Mouse (Mus musculus): ENCODE data around the gene Tmem160.
A peak's percentile ranks its signal among the peaks of the same experiment; 100 is the strongest.

Tmem160 gene

DNA sequence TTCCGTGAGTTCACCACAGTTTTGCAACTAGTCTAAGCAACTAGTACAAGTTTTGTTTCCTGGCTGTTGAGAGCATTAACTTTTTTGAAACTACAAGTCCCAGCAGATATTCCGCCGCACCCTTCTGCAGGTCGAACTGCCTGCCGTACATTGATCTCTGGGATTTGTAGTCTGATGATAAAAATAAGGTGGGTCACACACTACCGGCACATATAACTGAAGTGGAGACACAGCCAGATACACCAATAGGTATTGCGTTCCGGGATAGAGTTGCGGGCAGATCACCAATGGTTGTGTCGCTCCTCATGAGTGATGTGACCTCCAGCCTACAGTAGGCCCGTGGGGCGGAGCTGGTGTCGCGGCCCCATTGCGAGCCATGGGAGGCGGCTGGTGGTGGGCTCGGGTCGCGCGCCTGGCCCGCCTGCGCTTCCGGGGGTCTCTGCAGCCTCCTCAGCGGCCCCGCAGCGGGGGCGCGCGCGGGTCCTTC, at the start of gene Tmem160:
Tmem160 (plus strand) TSS at position 193 of the 487 bp plus-strand sequence.
- peak; percentile 64 to 69 for DNase-seq (ENCODE audit: low read depth in 1 of 2, low spot score in 2 of 2)

DNA sequence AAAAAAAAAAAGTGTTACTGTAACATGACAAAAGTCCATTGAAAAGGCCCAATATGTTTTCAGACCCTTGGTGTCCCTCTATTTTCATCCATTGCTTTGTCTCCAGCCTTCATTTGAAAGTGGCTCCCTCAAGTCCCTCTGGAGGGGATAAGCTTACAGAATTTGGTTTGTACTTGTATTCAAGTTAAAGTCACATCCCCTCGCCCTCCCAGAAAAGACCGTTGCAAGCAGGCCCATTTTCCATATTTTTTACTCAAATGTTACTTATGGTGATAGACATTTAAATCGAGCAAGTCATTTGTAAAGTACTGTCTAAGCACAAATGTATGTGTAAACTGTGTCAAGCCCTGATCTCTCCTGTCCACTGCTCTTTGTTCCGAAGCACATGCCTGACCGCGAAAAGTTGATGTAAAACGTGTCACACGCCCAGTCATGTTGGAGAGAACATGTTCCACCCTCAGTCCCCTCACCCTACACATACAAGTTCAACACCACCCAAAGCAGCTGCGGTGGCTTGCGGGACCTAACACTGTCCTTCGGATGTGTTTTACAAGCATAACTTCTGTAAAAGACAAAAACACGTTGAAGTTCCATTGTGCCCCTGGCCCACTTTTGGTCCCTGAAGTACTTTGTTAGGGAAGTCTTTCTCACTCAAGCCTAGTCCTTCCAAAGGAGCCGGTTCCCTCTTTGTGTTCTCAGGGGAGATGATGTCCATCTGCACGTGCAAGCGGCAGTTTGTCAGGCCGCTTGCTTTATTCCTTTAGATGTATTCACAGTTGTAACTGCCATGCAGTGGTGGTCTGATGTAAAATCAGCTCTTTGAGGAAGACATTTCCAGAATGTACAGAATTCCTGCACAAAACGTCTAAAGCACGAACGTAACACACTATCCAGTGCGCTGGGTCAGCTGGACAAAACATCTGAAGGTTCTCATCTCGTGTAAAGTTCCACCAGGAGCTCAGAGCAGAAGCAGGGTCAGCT, 49.3 kb upstream of the Tmem160 start:
- DNase-seq (ENCODE audit: low read depth in 1 of 2, low spot score in 2 of 2) = no peak

DNA sequence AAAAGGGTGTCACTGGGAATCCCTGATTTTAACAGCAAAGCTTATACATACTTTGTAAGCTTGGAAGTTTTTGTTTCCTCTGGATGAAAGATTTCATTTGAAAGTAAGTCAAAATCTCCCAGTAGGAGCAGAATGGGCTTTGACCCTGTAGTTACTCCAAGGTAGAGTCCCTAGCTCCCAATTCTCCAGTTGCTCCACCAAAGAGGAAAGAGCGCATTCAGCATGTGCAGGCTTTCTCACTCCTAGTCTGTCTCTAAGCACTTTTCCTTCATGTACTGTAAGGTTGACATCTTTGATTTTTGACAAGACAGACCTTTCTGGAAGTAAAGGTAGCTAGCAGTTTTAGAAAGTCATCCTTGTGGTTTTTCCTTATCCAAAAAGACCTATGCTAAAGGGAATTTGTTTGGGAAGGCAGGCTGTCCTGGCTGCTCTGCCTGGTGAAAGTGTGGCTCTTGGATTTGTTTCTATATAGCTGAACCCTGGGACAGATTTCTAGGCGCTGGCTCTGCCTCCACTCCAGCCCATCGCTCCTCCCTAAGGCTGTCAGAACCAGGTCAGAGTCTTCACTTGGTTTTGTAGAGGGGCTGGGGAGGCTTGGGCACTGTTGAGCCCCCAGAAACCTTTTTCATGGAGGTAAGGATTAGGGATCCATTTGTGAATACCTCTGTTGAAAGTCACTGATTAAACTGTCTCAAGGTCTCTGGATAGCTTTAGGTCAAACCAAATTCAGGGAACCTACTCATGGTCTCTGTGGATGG, 48.1 kb upstream of the Tmem160 start:
- no peak for DNase-seq (ENCODE audit: low read depth in 1 of 2, low spot score in 2 of 2)

- DNase-seq (ENCODE audit: low read depth in 1 of 2, low spot score in 2 of 2) = no peak
Observed at GRCm38 (mm10) chr7:16405073-16405455, 47.5 kb upstream of the Tmem160 start.

- peak; percentile 54 to 64 for DNase-seq (ENCODE audit: low read depth in 1 of 2, low spot score in 2 of 2)
Observed at GRCm38 (mm10) chr7:16405516-16406351, 46.8 kb upstream of the Tmem160 start.

DNA sequence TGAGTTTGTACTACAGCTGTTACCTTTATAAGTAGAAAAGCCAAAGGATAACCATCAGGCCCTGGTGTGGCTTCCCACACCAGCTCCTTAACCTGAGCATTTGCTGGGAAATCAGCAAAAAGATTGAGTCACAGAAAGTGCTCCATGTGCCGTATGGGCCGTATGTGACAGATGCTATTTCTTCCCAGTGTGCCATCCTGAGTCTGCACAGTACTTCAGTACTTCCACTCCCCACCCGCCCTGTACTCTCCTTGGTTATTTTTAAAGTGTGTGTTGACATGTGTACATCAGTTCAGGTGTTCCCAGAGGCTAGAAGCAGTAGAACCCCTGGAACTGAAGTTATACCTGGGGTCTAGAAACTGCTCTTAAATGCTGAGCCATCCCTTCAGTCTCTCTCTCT, 45.6 kb upstream of the Tmem160 start:
- DNase-seq (ENCODE audit: low read depth in 1 of 2, low spot score in 2 of 2) = no peak

GRCm38 (mm10) chr7:16411100-16411499, 41.5 kb upstream of the Tmem160 start:
- DNase-seq (ENCODE audit: low read depth in 1 of 2, low spot score in 2 of 2) = no peak

DNA sequence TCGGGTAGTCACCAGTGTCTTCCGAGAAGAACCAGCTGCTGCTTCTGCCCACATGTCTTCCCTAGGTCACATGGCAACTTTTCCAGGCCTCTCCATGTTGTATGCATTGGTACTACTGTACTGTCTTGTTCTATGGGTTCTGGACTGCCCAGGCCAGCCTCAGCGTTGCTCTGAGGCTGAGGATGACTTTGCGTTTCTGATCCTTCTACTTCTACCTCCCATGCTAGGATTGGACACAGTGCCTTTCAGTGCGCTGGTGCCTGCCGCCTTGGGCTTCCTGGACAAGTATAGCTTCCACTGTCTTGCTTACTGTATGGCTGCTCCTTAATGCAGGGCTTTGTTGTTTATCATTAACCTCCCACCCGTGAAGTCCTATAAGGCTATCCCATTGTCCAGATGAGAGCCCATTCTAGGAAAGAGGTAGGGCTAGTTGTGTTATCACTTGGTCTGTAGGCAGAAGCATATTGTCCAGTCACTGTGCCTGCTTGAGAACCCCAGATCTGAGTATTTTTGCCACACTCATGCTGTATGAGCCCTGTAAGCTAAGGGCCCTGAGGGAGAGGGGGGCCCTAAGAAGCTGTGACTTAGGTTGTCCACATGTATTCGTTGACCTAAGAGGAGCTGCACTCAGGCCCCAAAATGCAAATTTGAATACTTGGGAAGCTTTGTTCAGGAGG, 40.2 kb upstream of the Tmem160 start:
- DNase-seq (ENCODE audit: low read depth in 1 of 2, low spot score in 2 of 2) = no peak

- no peak for DNase-seq (ENCODE audit: low read depth in 1 of 2, low spot score in 2 of 2)
Observed at GRCm38 (mm10) chr7:16412930-16413329, 39.6 kb upstream of the Tmem160 start.

- DNase-seq (ENCODE audit: low read depth in 1 of 2, low spot score in 2 of 2) = no peak
Observed at GRCm38 (mm10) chr7:16415426-16415825, 37.2 kb upstream of the Tmem160 start.

DNA sequence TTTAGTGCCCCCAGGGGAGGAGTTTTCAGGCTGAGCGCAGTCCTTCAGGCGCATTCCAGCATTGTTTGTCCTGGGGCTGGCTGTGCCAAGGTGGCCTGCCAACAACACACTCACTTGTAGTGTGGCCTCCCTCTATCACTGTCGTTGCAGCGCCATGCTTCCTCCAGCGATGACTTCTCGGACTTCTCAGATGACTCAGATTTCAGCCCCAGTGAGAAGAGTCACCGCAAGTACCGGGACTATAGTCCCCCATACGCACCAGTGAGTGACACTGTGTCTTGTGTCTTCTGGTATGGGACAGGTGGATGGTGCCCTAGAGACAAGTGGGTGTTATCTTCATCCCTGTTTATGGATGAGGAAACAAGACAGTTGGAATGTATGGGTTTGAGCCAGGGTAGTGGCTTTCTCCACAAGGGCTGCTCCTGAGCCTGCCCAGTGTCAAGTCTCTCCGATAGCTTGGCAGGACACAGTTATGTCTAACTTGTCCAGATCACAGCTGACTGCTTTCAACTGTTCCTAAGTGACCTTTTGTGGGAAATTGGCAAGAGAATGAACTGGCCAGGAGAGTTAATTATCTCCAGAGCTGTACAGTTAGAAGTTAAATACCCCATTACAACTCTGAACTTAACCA, 35.3 kb upstream of the Tmem160 start:
- no peak for DNase-seq (ENCODE audit: low read depth in 1 of 2, low spot score in 2 of 2)

GRCm38 (mm10) chr7:16418713-16419112, 33.9 kb upstream of the Tmem160 start:
- DNase-seq (ENCODE audit: low read depth in 1 of 2, low spot score in 2 of 2) = no peak

DNA sequence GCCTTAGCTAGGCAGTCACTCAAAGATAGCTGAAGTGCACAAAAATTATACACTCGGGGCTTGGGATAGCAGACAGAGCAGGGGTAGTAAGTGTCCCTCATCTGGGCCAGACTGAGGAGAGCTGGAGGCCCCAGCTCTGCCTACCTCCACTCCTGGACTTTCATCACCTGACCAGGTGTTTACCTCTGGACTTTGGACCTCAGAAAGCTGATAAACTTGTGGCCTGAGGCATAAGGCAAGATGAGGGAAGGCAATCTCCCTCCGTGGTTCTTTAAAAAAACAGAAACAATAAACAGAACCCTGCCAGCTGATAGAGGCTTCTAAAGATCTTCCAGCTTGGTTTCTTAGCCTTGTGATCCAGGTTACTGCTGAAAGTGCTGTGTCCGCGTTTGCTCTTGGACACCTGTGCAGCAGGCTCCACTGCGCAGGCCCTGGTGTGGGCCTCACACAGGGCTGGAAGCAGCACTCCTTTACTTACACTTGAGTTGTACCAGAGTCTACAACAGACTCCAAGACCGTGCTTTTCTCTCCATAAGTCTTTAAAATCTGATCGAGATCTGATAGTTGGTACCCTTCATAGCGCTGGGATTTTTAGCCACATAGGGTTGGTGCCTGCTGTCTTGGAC, 32.0 kb upstream of the Tmem160 start:
- no peak for DNase-seq (ENCODE audit: low read depth in 1 of 2, low spot score in 2 of 2)

GRCm38 (mm10) chr7:16422222-16422856, 30.2 kb upstream of the Tmem160 start:
- DNase-seq (ENCODE audit: low read depth in 1 of 2, low spot score in 2 of 2) = no peak

DNA sequence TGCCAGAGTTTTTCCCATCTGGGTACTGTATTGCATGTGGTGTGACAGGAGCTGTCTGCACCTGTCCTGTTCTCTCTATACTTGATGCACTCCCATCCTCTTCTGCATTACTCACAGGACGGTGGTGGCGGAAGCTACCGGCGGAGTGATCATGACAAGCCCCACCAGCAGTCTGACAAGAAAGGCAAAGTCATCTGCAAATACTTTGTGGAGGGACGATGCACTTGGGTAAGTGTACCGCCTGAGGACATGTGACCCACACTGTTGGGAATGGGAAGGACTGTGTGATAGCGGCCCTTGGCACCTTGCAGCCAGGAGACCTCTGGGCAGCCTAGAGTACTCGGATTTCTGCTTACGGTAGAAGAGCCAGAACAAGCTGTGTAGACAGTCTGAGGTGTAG, 28.8 kb upstream of the Tmem160 start:
- no peak for DNase-seq (ENCODE audit: low read depth in 1 of 2, low spot score in 2 of 2)

- DNase-seq (ENCODE audit: low read depth in 1 of 2, low spot score in 2 of 2) = no peak
Observed at GRCm38 (mm10) chr7:16425721-16426120, 26.9 kb upstream of the Tmem160 start.

- peak in 1 of 2 experiments; percentile 56 for DNase-seq (ENCODE audit: low read depth in 1 of 2, low spot score in 2 of 2)
Observed at GRCm38 (mm10) chr7:16426129-16426729, 26.4 kb upstream of the Tmem160 start.

- no peak for DNase-seq (ENCODE audit: low read depth in 1 of 2, low spot score in 2 of 2)
Observed at GRCm38 (mm10) chr7:16433352-16433971, 19.1 kb upstream of the Tmem160 start.
